Mouse (Mus musculus) forebrain, embryonic 15.5 days (tissue): Measurements from ENCODE around the gene Commd1. TPM values are rescaled to one million over a fixed set of nuclear protein-coding genes. Genes with fewer than 3 reads are reported as not detected.
A peak's percentile ranks its signal among the peaks of the same experiment; 100 is the strongest.

ENCODE experiments used
- ATAC-seq: fragments of 200-750 bp; cut with Nextera tagmentation; replicated peaks from 2 replicates; pipeline ENCODE4 v1.8.0; 2017; ENCODE audit warnings: mild to moderate bottlenecking, moderate TSS enrichment, moderate library complexity
- H3K27ac ChIP-seq: fragments of 300-500 bp; sonication (generic); replicated peaks from 2 replicates; pipeline ENCODE4 v1.5.1; 2015; ENCODE audit warnings: mild to moderate bottlenecking, inconsistent platforms
- H3K27me3 ChIP-seq: fragments of 300-500 bp; sonication (generic); 2 replicates; pipeline ENCODE4 v1.6.1; 2015; ENCODE audit warnings: inconsistent platforms
- H3K36me3 ChIP-seq: fragments of 300-500 bp; sonication (generic); 2 replicates; pipeline ENCODE4 v1.6.1; 2015; ENCODE audit warnings: mild to moderate bottlenecking, inconsistent platforms
- H3K4me1 ChIP-seq: fragments of 300-500 bp; sonication (generic); 2 replicates; pipeline ENCODE4 v1.6.1; 2015; ENCODE audit warnings: inconsistent platforms
- H3K4me2 ChIP-seq: fragments of 300-500 bp; sonication (generic); replicated peaks from 2 replicates; pipeline ENCODE4 v1.6.1; 2015; ENCODE audit warnings: mild to moderate bottlenecking, inconsistent platforms
- H3K4me3 ChIP-seq: fragments of 300-500 bp; sonication (generic); 2 replicates; pipeline ENCODE4 v1.5.1; 2015; ENCODE audit warnings: mild to moderate bottlenecking, inconsistent platforms
- H3K9ac ChIP-seq: fragments of 300-500 bp; sonication (generic); replicated peaks from 2 replicates; pipeline ENCODE4 v1.6.1; 2015; ENCODE audit warnings: mild to moderate bottlenecking, inconsistent platforms
- H3K9me3 ChIP-seq: fragments of 300-500 bp; sonication (generic); 2 replicates; pipeline ENCODE4 v1.6.1; 2016; ENCODE audit warnings: inconsistent platforms
- WGBS: fragments of 180-500 bp; shearing (Covaris S2); methylation state at CpG from one replicate; pipeline ENCODE4 v1.1.7; 2015; ENCODE audit warnings: mixed read lengths; 5-methylcytosine and 5-hydroxymethylcytosine counted together
- polyA plus RNA-seq: library from polyadenylated mRNA; unstranded; fragments of >200 nt; fragmentation: Nextera tagmentation; extraction: Ambion mirVana; gene quantifications from 2 replicates; pipeline ENCODE4 v1.2.1, GENCODE M21; 2015

Gene Commd1
- polyA plus RNA-seq, 1 experiment from 2014 or later = 235 TPM

DNA sequence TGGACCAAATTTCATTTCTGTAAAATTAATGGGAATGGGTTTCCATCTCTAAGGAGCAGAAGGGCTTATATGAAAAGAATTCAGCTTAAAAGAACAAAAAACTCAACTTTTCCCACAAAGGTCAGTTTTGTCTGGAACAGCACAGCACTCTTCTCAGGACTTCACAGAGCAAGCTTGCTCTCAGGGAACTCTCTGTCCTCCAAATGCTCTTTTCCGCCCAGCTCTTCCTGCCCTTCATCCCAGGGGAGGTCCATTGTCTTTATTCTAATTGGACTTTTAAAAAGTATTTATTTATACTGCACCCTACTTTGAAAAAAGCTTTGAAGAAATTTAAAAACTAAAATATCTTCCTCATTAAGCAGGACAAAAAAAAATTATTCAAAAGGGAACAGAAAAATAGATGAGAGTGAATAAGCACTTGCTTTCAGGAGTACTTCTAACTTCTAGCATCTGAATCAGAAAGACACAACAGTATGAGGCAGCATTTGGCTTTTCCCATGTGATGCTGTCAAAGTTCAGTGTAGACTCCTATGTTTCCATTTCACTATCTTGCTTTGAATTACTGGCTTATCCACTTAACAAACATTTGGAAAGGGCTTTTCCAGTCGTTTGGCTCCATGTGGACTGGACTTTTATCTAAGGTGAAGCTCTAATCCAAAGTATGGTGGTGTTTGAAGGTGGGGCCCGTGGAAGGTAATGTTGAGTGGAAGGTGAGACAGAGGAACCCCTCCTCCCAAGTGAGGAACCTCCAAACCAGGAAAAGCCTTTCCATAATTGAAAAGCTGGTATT is 101.6 kb downstream of the Commd1 start:
- no peak for ATAC-seq
- H3K4me3 ChIP-seq = no peak overlapping the region
- H3K27me3 ChIP-seq = no peaks in the 10 kb centered on the region
- H3K9me3 ChIP-seq = no peaks in the 10 kb centered on the region
- H3K9ac ChIP-seq = no peak overlapping the region
- peaks cover under 1% of the 10 kb centered on the region for H3K4me1 ChIP-seq
- no peak overlapping the region for H3K27ac ChIP-seq
- no peaks in the 10 kb centered on the region for H3K36me3 ChIP-seq
- H3K4me2 ChIP-seq = no peak overlapping the region
- WGBS = 70% methylated on average over 3 of the region's 3 CpGs

DNA sequence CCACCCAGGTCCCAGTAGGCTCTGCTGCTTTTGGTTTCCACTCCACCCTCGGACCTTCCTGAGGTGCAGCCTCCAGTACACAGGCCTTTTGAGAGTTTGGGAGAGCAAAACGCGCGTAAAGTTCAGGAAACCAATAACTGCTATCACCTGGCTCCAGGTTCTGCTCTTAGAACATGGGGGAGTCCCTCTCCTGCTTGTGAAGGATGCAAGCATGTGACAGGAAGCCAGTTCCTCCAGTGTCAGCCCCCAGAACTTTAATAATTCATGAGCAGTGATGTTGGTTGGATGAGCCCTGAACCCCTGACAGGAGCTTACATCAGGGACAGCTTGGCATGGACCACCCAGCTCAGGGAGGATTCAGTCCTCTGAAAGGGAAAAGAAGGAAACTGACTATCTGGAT is 102.5 kb downstream of the Commd1 start:
- H3K4me3 ChIP-seq = no peak overlapping the region
- no peaks in the 10 kb centered on the region for H3K36me3 ChIP-seq
- WGBS = 88% methylated on average over 4 of the region's 4 CpGs
- H3K4me2 ChIP-seq = no peak overlapping the region
- H3K27ac ChIP-seq = no peak overlapping the region
- H3K9me3 ChIP-seq = no peaks in the 10 kb centered on the region
- peaks cover 10% of the 10 kb centered on the region for H3K4me1 ChIP-seq
- H3K9ac ChIP-seq = no peak overlapping the region
- no peaks in the 10 kb centered on the region for H3K27me3 ChIP-seq
- no peak for ATAC-seq

- H3K9ac ChIP-seq = no peak overlapping the region
- H3K4me3 ChIP-seq = no peak overlapping the region
- no peak overlapping the region for H3K27ac ChIP-seq
- WGBS = 83% methylated on average over 3 of the region's 3 CpGs
- no peak for ATAC-seq
- no peak overlapping the region for H3K4me2 ChIP-seq
- H3K36me3 ChIP-seq = no peaks in the 10 kb centered on the region
- no peaks in the 10 kb centered on the region for H3K9me3 ChIP-seq
- H3K4me1 ChIP-seq = peaks cover 12% of the 10 kb centered on the region
- no peaks in the 10 kb centered on the region for H3K27me3 ChIP-seq
Observed at GRCm38 (mm10) chr11:22876680-22877330, 105.4 kb downstream of the Commd1 start.

GRCm38 (mm10) chr11:22875279-22875678 is 106.9 kb downstream of the Commd1 start:
- H3K27ac ChIP-seq = peak overlapping the region; percentile 60
- no peak overlapping the region for H3K9ac ChIP-seq
- H3K4me1 ChIP-seq = peaks cover 12% of the 10 kb centered on the region
- no peaks in the 10 kb centered on the region for H3K27me3 ChIP-seq
- no peak overlapping the region for H3K4me3 ChIP-seq
- no peaks in the 10 kb centered on the region for H3K9me3 ChIP-seq
- H3K36me3 ChIP-seq = no peaks in the 10 kb centered on the region
- ATAC-seq = peak; percentile 74
- 65% methylated on average over 4 of the region's 4 CpGs for WGBS
- no peak overlapping the region for H3K4me2 ChIP-seq

DNA sequence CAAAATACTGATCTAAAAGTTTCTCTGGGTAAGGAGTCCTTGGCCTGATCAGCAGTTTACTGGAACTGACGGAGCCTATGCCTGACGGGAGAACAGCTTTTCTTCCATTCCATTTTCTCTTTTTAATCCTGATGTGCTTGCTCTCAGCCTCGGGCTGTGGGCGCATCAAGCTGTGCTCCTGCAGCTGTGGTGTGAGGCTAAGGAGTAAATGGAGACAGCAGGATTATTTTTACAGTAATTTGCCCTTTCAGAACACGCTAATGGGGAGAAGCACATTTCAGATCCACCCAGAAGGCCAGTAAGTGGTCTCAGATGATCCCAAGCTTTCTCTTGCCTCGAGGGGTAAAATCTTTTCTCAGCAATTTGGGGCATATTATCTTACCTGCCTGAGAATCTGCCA is 107.4 kb downstream of the Commd1 start:
- no peak for ATAC-seq
- H3K4me1 ChIP-seq = peaks cover 12% of the 10 kb centered on the region
- H3K36me3 ChIP-seq = no peaks in the 10 kb centered on the region
- no peak overlapping the region for H3K4me3 ChIP-seq
- no peak overlapping the region for H3K9ac ChIP-seq
- WGBS = 58% methylated on average over 6 of the region's 6 CpGs
- no peak overlapping the region for H3K4me2 ChIP-seq
- H3K27me3 ChIP-seq = no peaks in the 10 kb centered on the region
- H3K9me3 ChIP-seq = no peaks in the 10 kb centered on the region
- peak overlapping the region; percentile 60 for H3K27ac ChIP-seq

GRCm38 (mm10) chr11:22873383-22873782 is 108.8 kb downstream of the Commd1 start:
- H3K27ac ChIP-seq = no peak overlapping the region
- H3K4me2 ChIP-seq = no peak overlapping the region
- H3K27me3 ChIP-seq = no peaks in the 10 kb centered on the region
- no peaks in the 10 kb centered on the region for H3K36me3 ChIP-seq
- H3K9ac ChIP-seq = no peak overlapping the region
- no peak overlapping the region for H3K4me3 ChIP-seq
- WGBS = 53% methylated on average over 4 of the region's 4 CpGs
- H3K4me1 ChIP-seq = peaks cover 12% of the 10 kb centered on the region
- ATAC-seq = no peak
- no peaks in the 10 kb centered on the region for H3K9me3 ChIP-seq

- Histone ChIP-seq H3K4me2 (no peak overlapping the region), H3K4me1 (peaks cover 12% of the 10 kb centered on the region), H3K36me3 (no peaks in the 10 kb centered on the region), H3K9ac (no peak overlapping the region), H3K27ac (no peak overlapping the region), H3K9me3 (no peaks in the 10 kb centered on the region), H3K27me3 (no peaks in the 10 kb centered on the region), H3K4me3 (no peak overlapping the region)
- 52% methylated on average over 4 of the region's 4 CpGs for WGBS
- ATAC-seq = no peak
Observed at GRCm38 (mm10) chr11:22872307-22872680, 109.9 kb downstream of the Commd1 start.

- peaks cover 12% of the 10 kb centered on the region for H3K4me1 ChIP-seq
- no peak overlapping the region for H3K4me3 ChIP-seq
- no peaks in the 10 kb centered on the region for H3K36me3 ChIP-seq
- no peaks in the 10 kb centered on the region for H3K9me3 ChIP-seq
- no peaks in the 10 kb centered on the region for H3K27me3 ChIP-seq
- no peak overlapping the region for H3K4me2 ChIP-seq
- WGBS = 68% methylated on average over 7 of the region's 7 CpGs
- H3K27ac ChIP-seq = no peak overlapping the region
- ATAC-seq = no peak
- H3K9ac ChIP-seq = no peak overlapping the region
Observed at GRCm38 (mm10) chr11:22871628-22872306, 110.4 kb downstream of the Commd1 start.

DNA sequence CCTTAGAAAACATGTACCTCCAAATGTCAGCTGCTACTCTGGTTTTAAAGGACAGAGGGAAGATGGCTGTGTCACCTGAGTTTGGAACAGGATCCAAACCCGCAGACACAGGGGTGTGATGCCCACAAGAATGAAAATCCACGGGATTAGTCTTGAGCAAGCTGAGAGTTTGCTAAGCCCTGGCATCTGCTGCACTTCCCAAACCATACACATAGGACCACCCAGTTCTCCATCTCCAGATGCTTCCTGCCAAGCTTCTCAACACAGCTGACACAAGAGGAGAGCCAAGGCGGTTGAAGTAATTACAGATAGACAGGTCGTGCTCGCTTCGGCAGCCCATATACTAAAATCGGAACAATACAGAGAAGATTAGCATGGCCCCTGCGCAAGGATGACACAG is 113.6 kb downstream of the Commd1 start:
- ATAC-seq = no peak
- Histone ChIP-seq H3K9me3 (no peaks in the 10 kb centered on the region), H3K27ac (no peak overlapping the region), H3K27me3 (no peaks in the 10 kb centered on the region), H3K4me3 (no peak overlapping the region), H3K4me2 (no peak overlapping the region), H3K36me3 (no peaks in the 10 kb centered on the region), H3K9ac (no peak overlapping the region), H3K4me1 (peaks cover 14% of the 10 kb centered on the region)
- 84% methylated on average over 8 of the region's 8 CpGs for WGBS

DNA sequence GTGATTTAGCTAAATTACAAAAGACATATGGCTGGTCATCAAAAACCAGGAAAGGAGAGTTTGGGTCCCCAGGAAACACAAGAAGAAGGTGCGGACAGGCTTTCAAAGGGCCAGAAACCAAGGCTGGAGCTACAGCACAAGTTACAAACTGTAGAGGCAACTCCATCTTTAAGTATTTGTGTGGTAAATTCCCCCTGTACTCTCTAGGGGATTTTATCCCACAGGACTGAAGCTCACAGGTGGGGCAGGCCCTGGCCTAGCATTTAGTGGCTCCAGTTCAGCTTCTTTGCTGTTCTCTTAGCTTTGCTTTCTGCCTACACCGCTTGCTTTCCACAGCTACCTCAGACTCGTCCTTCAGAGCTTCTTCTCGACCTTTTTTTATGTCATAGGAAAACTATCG is 114.5 kb downstream of the Commd1 start:
- no peak for ATAC-seq
- Histone ChIP-seq H3K9me3 (no peaks in the 10 kb centered on the region), H3K36me3 (no peaks in the 10 kb centered on the region), H3K4me3 (no peak overlapping the region), H3K4me2 (no peak overlapping the region), H3K9ac (no peak overlapping the region), H3K27ac (no peak overlapping the region), H3K4me1 (peaks cover 16% of the 10 kb centered on the region), H3K27me3 (no peaks in the 10 kb centered on the region)
- WGBS = 89% methylated on average over 5 of the region's 5 CpGs

- Histone ChIP-seq H3K4me3 (no peak overlapping the region), H3K36me3 (no peaks in the 10 kb centered on the region), H3K27ac (no peak overlapping the region), H3K27me3 (peaks cover 7% of the 10 kb centered on the region; the same call in 1 of the 2 replicates), H3K4me2 (no peak overlapping the region), H3K9me3 (no peaks in the 10 kb centered on the region), H3K9ac (no peak overlapping the region), H3K4me1 (peaks cover 16% of the 10 kb centered on the region)
- no peak for ATAC-seq
- WGBS = 84% methylated on average over 7 of the region's 7 CpGs
Observed at GRCm38 (mm10) chr11:22865635-22866246, 116.4 kb downstream of the Commd1 start.
